Mouse (Mus musculus): ENCODE data around the gene Slc26a8. TPM values are rescaled to one million over a fixed set of nuclear protein-coding genes. Genes with fewer than 3 reads are reported as not detected.

Slc26a8 gene
- total and polyA plus RNA-seq, 3 experiments = 0.58 to 1.6 TPM; not detected in 1

GRCm38 (mm10) chr17:28593965-28594364 lies 96.1 kb downstream of the Slc26a8 start (continued):
- TF ChIP-seq TCF12 (IDR thresholded peaks at IDR 0.05; ENCODE audit: low read depth, low read length) (peak; percentile 31; the same call in 1 of the 2 replicates), JUND (IDR thresholded peaks at IDR 0.05; ENCODE audit: low read depth, low read length) (no peak), MAX (IDR thresholded peaks at IDR 0.05; ENCODE audit: low read length) (no peak), EP300 (IDR thresholded peaks at IDR 0.05; ENCODE audit: low read depth in 1 of 2, low read length in 2 of 2) (peak in 1 of 2 experiments; percentile 35; a peak in 3 of 4 replicates), SIN3A (IDR thresholded peaks at IDR 0.05; ENCODE audit: low read length) (0 out of 2 replicates have a peak, but pooled peaks have one; percentile 15), MYC (IDR thresholded peaks at IDR 0.05; ENCODE audit: low read depth, low read length) (no peak), KAT2A (conservative IDR thresholded peaks at IDR 0.05; ENCODE audit: low read depth, low read length) (no peak), POLR2AphosphoS5 (IDR thresholded peaks at IDR 0.05; ENCODE audit: borderline replicate concordance, low read depth, low read length) (no peak), CHD1 (IDR thresholded peaks at IDR 0.05; ENCODE audit: low read depth, low read length) (no peak), NRF1 (IDR thresholded peaks at IDR 0.05; ENCODE audit: insufficient read depth, low read depth, low read length, poor library complexity, severe bottlenecking) (no peak)

DNA sequence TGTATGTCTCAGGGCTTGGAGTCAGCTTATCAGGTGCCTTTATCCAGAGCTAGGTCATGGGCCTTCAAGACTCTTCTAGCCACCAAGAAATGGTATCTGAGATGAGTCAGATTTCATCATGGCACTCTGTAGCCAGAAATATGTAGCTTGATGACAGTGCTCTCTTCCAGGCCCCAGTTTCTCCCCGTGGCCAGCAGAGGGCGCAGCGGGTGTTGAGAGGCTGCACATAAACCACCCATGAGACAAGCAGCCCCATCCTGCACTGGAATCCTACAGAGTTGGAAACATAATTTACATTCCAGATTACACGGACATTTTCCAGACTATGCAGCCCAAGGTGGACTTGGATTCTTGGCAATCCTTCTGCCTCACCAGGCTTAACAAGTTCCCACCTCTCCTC lies 97.0 kb downstream of the Slc26a8 start:
- peaks cover 30 to 34% of the 10 kb centered on the region in 2 experiments for H3K4me1 ChIP-seq (ENCODE audit: control insufficient read depth in 1 of 2, insufficient read depth in 2 of 2, low read length in 2 of 2)
- H3K79me2 ChIP-seq (ENCODE audit: control insufficient read depth, insufficient read depth, low read length, poor library complexity) = no peaks in the 10 kb centered on the region
- H3K9ac ChIP-seq (ENCODE audit: control insufficient read depth, low read depth, low read length, poor library complexity, severe bottlenecking) = no peak overlapping the region
- peaks cover 29 to 65% of the 10 kb centered on the region in 2 experiments for H3K36me3 ChIP-seq (ENCODE audit: control insufficient read depth in 1 of 2, insufficient read depth in 2 of 2, low read length in 2 of 2)
- TF ChIP-seq USF2 (IDR thresholded peaks at IDR 0.05; ENCODE audit: borderline replicate concordance in 1 of 2, insufficient read depth in 1 of 2, low read depth in 1 of 2, low read length in 2 of 2) = no peak
- peak; percentile 77 for TF ChIP-seq SMC3 (IDR thresholded peaks at IDR 0.05; ENCODE audit: low read depth, low read length)
- TF ChIP-seq E2F4 (IDR thresholded peaks at IDR 0.05; ENCODE audit: borderline replicate concordance, low read depth, low read length) = no peak
- TF ChIP-seq MYC (IDR thresholded peaks at IDR 0.05; ENCODE audit: low read depth, low read length) = no peak
- peak; percentile 56; the same call in 1 of the 2 replicates for TF ChIP-seq MXI1 (IDR thresholded peaks at IDR 0.05; ENCODE audit: low read depth, low read length)
- peak; percentile 34; the same call in 1 of the 2 replicates for TF ChIP-seq SIN3A (IDR thresholded peaks at IDR 0.05; ENCODE audit: low read length)
- TF ChIP-seq BHLHE40 (IDR thresholded peaks at IDR 0.05; ENCODE audit: borderline replicate concordance, low read depth, low read length) = no peak
- no peak for TF ChIP-seq POLR2A (IDR thresholded peaks at IDR 0.05; ENCODE audit: control insufficient read depth in 1 of 2, insufficient read depth in 1 of 2, low read depth in 1 of 2, low read length in 2 of 2, poor library complexity in 1 of 2)
- TF ChIP-seq MAZ (IDR thresholded peaks at IDR 0.05; ENCODE audit: low read depth, low read length) = 0 out of 2 replicates have a peak, but pooled peaks have one; percentile 45
- peak; percentile 88 to 97 (median 95) for TF ChIP-seq CTCF (IDR thresholded peaks at IDR 0.05 in 2 of 3, conservative IDR thresholded peaks at IDR 0.05 in 1 of 3; ENCODE audit: control insufficient read depth in 1 of 3, insufficient read depth in 1 of 3, low read depth in 2 of 3, low read length in 3 of 3, poor library complexity in 1 of 3, severe bottlenecking in 1 of 3)
- 0 out of 2 replicates have a peak, but pooled peaks have one; percentile 40 for TF ChIP-seq ZC3H11A (IDR thresholded peaks at IDR 0.05; ENCODE audit: low read depth, low read length)
- TF ChIP-seq GABPA (IDR thresholded peaks at IDR 0.05; ENCODE audit: low read depth, low read length) = no peak
- TF ChIP-seq JUND (IDR thresholded peaks at IDR 0.05; ENCODE audit: low read depth, low read length) = no peak
- TF ChIP-seq HCFC1 (IDR thresholded peaks at IDR 0.05; ENCODE audit: low read depth, low read length) = no peak
- no peak for TF ChIP-seq MEF2A (IDR thresholded peaks at IDR 0.05; ENCODE audit: extremely low read depth, insufficient replicate concordance, low read depth, low read length, poor library complexity, severe bottlenecking)
- TF ChIP-seq NELFE (IDR thresholded peaks at IDR 0.05; ENCODE audit: low read depth, low read length) = no peak
- no peak for TF ChIP-seq RCOR1 (IDR thresholded peaks at IDR 0.05; ENCODE audit: low read depth, low read length)
- no peak for TF ChIP-seq ZKSCAN1 (IDR thresholded peaks at IDR 0.05; ENCODE audit: low read depth, low read length)
- TF ChIP-seq TBP (IDR thresholded peaks at IDR 0.05; ENCODE audit: low read depth, low read length) = no peak
- no peak for TF ChIP-seq MAX (IDR thresholded peaks at IDR 0.05; ENCODE audit: low read length)
- TF ChIP-seq ZNF384 (IDR thresholded peaks at IDR 0.05; ENCODE audit: low read depth, low read length) = no peak
- no peak for TF ChIP-seq EP300 (IDR thresholded peaks at IDR 0.05; ENCODE audit: low read depth in 1 of 2, low read length in 2 of 2)
- TF ChIP-seq MAFK (IDR thresholded peaks at IDR 0.05; ENCODE audit: borderline replicate concordance, low read depth, low read length) = no peak
- TF ChIP-seq RAD21 (IDR thresholded peaks at IDR 0.05; ENCODE audit: low read depth, low read length) = peak; percentile 44
- no peak for TF ChIP-seq CHD2 (IDR thresholded peaks at IDR 0.05; ENCODE audit: low read length)
- TF ChIP-seq TAL1 (IDR thresholded peaks at IDR 0.05; ENCODE audit: low read length) = no peak
- no peak for TF ChIP-seq ELF1 (IDR thresholded peaks at IDR 0.05; ENCODE audit: low read depth, low read length)
- 0 out of 2 replicates have a peak, but pooled peaks have one; percentile 18 for TF ChIP-seq GATA1 (IDR thresholded peaks at IDR 0.05; ENCODE audit: low read depth, low read length)
- H3K27me3 ChIP-seq (ENCODE audit: control insufficient read depth in 1 of 2, insufficient read depth in 2 of 2, low read length in 2 of 2) = no peaks in the 10 kb centered on the region
- H3K4me3 ChIP-seq (ENCODE audit: control insufficient read depth in 1 of 2, insufficient read depth in 1 of 2, low read depth in 2 of 2, low read length in 2 of 2) = no peak overlapping the region
- peak; percentile 86 for DNase-seq (ENCODE audit: low read depth, low spot score)
- no peak overlapping the region for H3K27ac ChIP-seq (ENCODE audit: control insufficient read depth, low read depth, low read length)
- H3K9me3 ChIP-seq (replicated peaks; ENCODE audit: insufficient read depth, low read length) = no peaks in the 10 kb centered on the region

All from MEL (cell line).